Comparison of ENCODE assay signal across 8 mouse cellular contexts in genomic region chr5:124211234-124211633, GRCm38 (mm10). TPM values are rescaled to one million over a fixed set of nuclear protein-coding genes. Genes with fewer than 3 reads are reported as not detected.
DNase-seq lines count a peak whose midpoint lies in the region; ATAC-seq and TF ChIP-seq lines count a peak whose summit lies in the region.

No protein-coding gene starts in this region.

- TF ChIP-seq CTCF in testis, adult 2 months (IDR thresholded peaks at IDR 0.05; ENCODE audit: control insufficient read depth, insufficient read depth, insufficient replicate concordance, low read depth, low read length): no peak

- H3K4me2 ChIP-seq in hindbrain, embryonic 16.5 days (ENCODE audit: low read length): no peak overlapping the region
- H3K4me2 ChIP-seq in hindbrain, embryonic 11.5 days (replicated peaks; ENCODE audit: low read depth, low read length): no peak overlapping the region

- WGBS in hindbrain, embryonic 16.5 days: 60% methylated on average over 8 of the region's 8 CpGs
- WGBS in hindbrain, embryonic 11.5 days: 81% methylated on average over 8 of the region's 8 CpGs

- H3K4me3 ChIP-seq in hindbrain, embryonic 16.5 days (ENCODE audit: low read length): no peak overlapping the region
- H3K4me3 ChIP-seq in hindbrain, embryonic 11.5 days (ENCODE audit: low read depth, low read length): no peak overlapping the region
- no peak overlapping the region for H3K4me3 ChIP-seq in testis, adult 2 months (ENCODE audit: control insufficient read depth, low read depth, low read length)

- peaks cover 8% of the 10 kb centered on the region for H3K4me1 ChIP-seq in hindbrain, embryonic 16.5 days (ENCODE audit: control insufficient read depth, insufficient read depth, low read depth, low read length)
- H3K4me1 ChIP-seq in hindbrain, embryonic 11.5 days (replicated peaks; ENCODE audit: control insufficient read depth, insufficient read depth, low read length): peaks cover 5% of the 10 kb centered on the region
- H3K4me1 ChIP-seq in testis, adult 2 months (ENCODE audit: control insufficient read depth, insufficient read depth, low read length): peaks cover 2% of the 10 kb centered on the region; the same call in 1 of the 2 replicates

- intact Hi-C loops in left cerebral cortex, postnatal 25 days (cut with DNase I): no loop called here

- no peak overlapping the region for H3K27ac ChIP-seq in hindbrain, embryonic 16.5 days (ENCODE audit: low read depth, low read length)
- no peak overlapping the region for H3K27ac ChIP-seq in hindbrain, embryonic 11.5 days (ENCODE audit: low read depth, low read length)
- H3K27ac ChIP-seq in testis, adult 2 months (ENCODE audit: control insufficient read depth, insufficient read depth, low read depth, low read length): peak overlapping the region; percentile 51

- TF ChIP-seq POLR2A in testis, adult 2 months (IDR thresholded peaks at IDR 0.05; ENCODE audit: control insufficient read depth, low read depth, low read length): no peak

- H3K27me3 ChIP-seq in hindbrain, embryonic 16.5 days (replicated peaks; ENCODE audit: control insufficient read depth, insufficient read depth, low read length): no peaks in the 10 kb centered on the region
- H3K27me3 ChIP-seq in hindbrain, embryonic 11.5 days (ENCODE audit: control insufficient read depth, insufficient read depth, low read length): no peaks in the 10 kb centered on the region
- H3K27me3 ChIP-seq in testis, adult 2 months (ENCODE audit: control insufficient read depth, insufficient read depth, low read length): no peaks in the 10 kb centered on the region

- no peaks in the 10 kb centered on the region for H3K9me3 ChIP-seq in hindbrain, embryonic 16.5 days (ENCODE audit: control insufficient read depth, low read length)
- no peaks in the 10 kb centered on the region for H3K9me3 ChIP-seq in hindbrain, embryonic 11.5 days (ENCODE audit: control insufficient read depth, low read length)

- ATAC-seq in hindbrain, embryonic 16.5 days: peak; percentile 46; the same call in 1 of the 2 replicates
- no peak for ATAC-seq in hindbrain, embryonic 11.5 days (ENCODE audit: low FRiP score)

- H3K9ac ChIP-seq in hindbrain, embryonic 16.5 days (ENCODE audit: low read depth, low read length): no peak overlapping the region
- no peak overlapping the region for H3K9ac ChIP-seq in hindbrain, embryonic 11.5 days (ENCODE audit: low read depth, low read length)

- DNase-seq in hindbrain, embryonic 11.5 days (ENCODE audit: low spot score): no peak
- peak; percentile 73 to 75 for DNase-seq in right cerebral cortex, postnatal 10 days (ENCODE audit: low spot score in 2 of 2)
- no peak for DNase-seq in right cerebral cortex, adult 2 months (ENCODE audit: low spot score in 2 of 2)
- peak; percentile 83 for DNase-seq in gastrocnemius, postnatal 25 days
- DNase-seq in left cerebral cortex, postnatal 25 days (ENCODE audit: low spot score in 2 of 2): no peak
- no peak for DNase-seq in urinary bladder, adult 2 months (ENCODE audit: low spot score)

- H3K36me3 ChIP-seq in hindbrain, embryonic 16.5 days (ENCODE audit: control insufficient read depth, insufficient read depth, low read length): no peaks in the 10 kb centered on the region
- no peaks in the 10 kb centered on the region for H3K36me3 ChIP-seq in hindbrain, embryonic 11.5 days (ENCODE audit: control insufficient read depth, insufficient read depth, low read length)
- no peaks in the 10 kb centered on the region for H3K36me3 ChIP-seq in testis, adult 2 months (ENCODE audit: control insufficient read depth, insufficient read depth, low read length)

RNA-seq across cellular contexts. Expression of gene Pitpnm2, which starts 38.3 kb away (rescaled TPM):
- polyA plus RNA-seq in hindbrain, embryonic 16.5 days (2015; fragmentation: Nextera tagmentation; extraction: Ambion mirVana): 8.4 and 9.8 TPM in 2 replicates
- polyA plus RNA-seq in hindbrain, embryonic 11.5 days (2014; fragmentation: Nextera tagmentation; extraction: Ambion mirVana): 5.1 and 6.0 TPM in 2 replicates
- total RNA-seq in gastrocnemius, postnatal 25 days (2021): 10 to 100 TPM; 16.7 to 17.6 TPM
- 54.9 and 61.9 TPM in 2 replicates for polyA plus RNA-seq in testis, adult 2 months (2012; rRNA removed)
- 100 to 1,000 TPM; 275 to 292 TPM for total RNA-seq in left cerebral cortex, postnatal 25 days (2021)
- polyA plus RNA-seq in urinary bladder, adult 2 months (2012; rRNA removed): 23.0 and 33.6 TPM in 2 replicates

Comparison
In these comparisons a context has a peak if more than half of its experiments do, and no peak if none do; other contexts are left out.
1. DNase-seq: peak in right cerebral cortex, postnatal 10 days (2 of 2) and gastrocnemius, postnatal 25 days (single experiment); none in hindbrain, embryonic 11.5 days (single experiment), right cerebral cortex, adult 2 months (0 of 2), left cerebral cortex, postnatal 25 days (0 of 2) and urinary bladder, adult 2 months (single experiment).